Mouse (Mus musculus) MEL (cell line): Measurements from ENCODE around the gene Sema3b.

ENCODE experiments used
- CTCF ChIP-seq, 3 experiments: IDR thresholded peaks in 2 of 3; conservative IDR thresholded peaks in 1 of 3; 2 replicates each; pipeline ENCODE4 v1.5.1; 2011 to 2012; ENCODE audit warnings: low read length in 3 of 3, low read depth in 2 of 3, mild to moderate bottlenecking in 2 of 3, improper control_type of control experiment in 1 of 3, inconsistent platforms in 1 of 3, mixed read lengths in 1 of 3, moderate library complexity in 1 of 3; ENCODE audit not compliant: control insufficient read depth in 1 of 3, insufficient read depth in 1 of 3, poor library complexity in 1 of 3, severe bottlenecking in 1 of 3
- MYB ChIP-seq: IDR thresholded peaks from 2 replicates; pipeline ENCODE4 v1.6.1; 2011; ENCODE audit warnings: mild to moderate bottlenecking, low read depth, low read length, improper control_type of control experiment
- POLR2A ChIP-seq, 2 experiments: IDR thresholded peaks; 2 replicates each; pipeline ENCODE4 v1.6.1; 2011 to 2012; ENCODE audit warnings: low read length in 2 of 2, mild to moderate bottlenecking in 2 of 2, control low read depth in 1 of 2, improper control_type of control experiment in 1 of 2, low read depth in 1 of 2, moderate library complexity in 1 of 2; ENCODE audit not compliant: control insufficient read depth in 1 of 2, insufficient read depth in 1 of 2, poor library complexity in 1 of 2

DNA sequence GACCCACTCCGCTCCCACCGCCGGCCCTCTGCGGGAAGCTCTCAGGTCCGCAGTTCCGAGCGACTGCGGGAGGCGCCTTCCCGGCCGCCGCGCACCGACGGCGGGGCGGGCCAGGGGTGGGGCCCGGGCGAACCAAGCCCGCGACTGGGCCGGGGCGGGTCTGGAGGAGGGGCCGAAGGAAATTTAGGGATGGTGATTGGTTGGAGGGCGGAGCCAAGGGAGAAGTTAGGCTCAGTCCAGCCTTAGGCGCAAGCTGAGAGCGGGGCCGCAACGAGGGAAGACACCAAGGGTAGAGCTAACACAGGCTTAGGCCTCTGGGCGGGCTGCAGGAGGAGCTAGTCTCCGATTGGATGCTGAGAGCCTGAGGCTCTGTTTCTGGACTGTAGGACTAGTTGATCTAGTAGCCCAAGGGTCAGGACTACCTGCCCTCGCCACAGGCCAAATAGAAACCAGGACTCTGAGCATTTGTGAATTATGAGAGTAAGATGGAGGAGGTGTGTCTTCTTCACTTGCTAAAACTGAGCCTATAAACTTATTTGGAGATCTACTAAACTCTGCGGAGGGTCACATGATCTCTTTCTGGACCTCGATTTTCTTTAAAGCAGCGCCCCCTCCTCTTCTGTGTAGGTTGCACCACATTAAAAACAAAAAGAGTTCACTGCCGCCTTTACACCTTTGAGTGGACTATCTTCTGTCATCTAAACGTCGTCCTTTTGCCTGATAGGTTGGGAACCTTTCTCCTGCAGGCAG lies 26.4 kb upstream of the Sema3b start, which contains the start of gene Gnai2:
- TF ChIP-seq CTCF (IDR thresholded peaks at IDR 0.05 in 2 of 3, conservative IDR thresholded peaks at IDR 0.05 in 1 of 3; ENCODE audit: control insufficient read depth in 1 of 3, insufficient read depth in 1 of 3, low read depth in 2 of 3, low read length in 3 of 3, poor library complexity in 1 of 3, severe bottlenecking in 1 of 3) (peak in 1 of 3 experiments; percentile 23; a peak in 1 of 6 replicates), MYB (no peak), POLR2A (IDR thresholded peaks at IDR 0.05; ENCODE audit: control insufficient read depth in 1 of 2, insufficient read depth in 1 of 2, low read depth in 1 of 2, low read length in 2 of 2, poor library complexity in 1 of 2) (peak in 1 of 2 experiments; percentile 80; a peak in 3 of 4 replicates)
